Mouse (Mus musculus) spleen, adult 2 months (tissue): ENCODE measurements around the gene Pias4. TPM values are rescaled to one million over a fixed set of nuclear protein-coding genes. Genes with fewer than 3 reads are reported as not detected.

ENCODE experiments used
- DNase-seq, 2 experiments: peaks; one replicate each; pipeline versions ENCODE4 v3.0.0 to v3.0.0-alpha.2; 2012 to 2021; ENCODE audit warnings: low spot score in 2 of 2, low read depth in 1 of 2
- H3K27ac ChIP-seq: fragments of 200-500 bp; 2 replicates; pipeline ENCODE4 v1.5.1; 2012; ENCODE audit warnings: low read length, inconsistent platforms; ENCODE audit not compliant: insufficient read depth
- H3K27me3 ChIP-seq: fragments of 200-500 bp; 2 replicates; pipeline ENCODE4 v1.6.1; 2012; ENCODE audit warnings: mild to moderate bottlenecking, moderate library complexity, low read length, inconsistent platforms; ENCODE audit not compliant: control insufficient read depth, insufficient read depth
- H3K36me3 ChIP-seq: fragments of 200-500 bp; 2 replicates; pipeline ENCODE4 v1.6.1; 2012; ENCODE audit warnings: mild to moderate bottlenecking, low read length, inconsistent platforms; ENCODE audit not compliant: control insufficient read depth, insufficient read depth
- H3K4me1 ChIP-seq: fragments of 200-500 bp; 2 replicates; pipeline ENCODE4 v1.6.1; 2011; ENCODE audit warnings: inconsistent platforms; ENCODE audit not compliant: control insufficient read depth, insufficient read depth, insufficient read length
- H3K4me3 ChIP-seq: fragments of 200-500 bp; 2 replicates; pipeline ENCODE4 v1.5.1; 2011; ENCODE audit warnings: mild to moderate bottlenecking, inconsistent platforms; ENCODE audit not compliant: insufficient read depth, insufficient read length; ENCODE audit errors: extremely low read depth
- CTCF ChIP-seq: fragments of 200-500 bp; IDR thresholded peaks from 2 replicates; pipeline ENCODE4 v1.5.1; 2011; ENCODE audit warnings: mild to moderate bottlenecking, inconsistent platforms; ENCODE audit not compliant: insufficient read depth, insufficient read length, insufficient replicate concordance; ENCODE audit errors: extremely low read depth
- POLR2A ChIP-seq: fragments of 200-500 bp; IDR thresholded peaks from 2 replicates; pipeline ENCODE4 v1.6.1; 2011; ENCODE audit warnings: low read depth, low read length, inconsistent platforms
- WGBS: fragments of 180-500 bp; shearing (Covaris S2); methylation state at CpG from one replicate; pipeline ENCODE4 v1.1.7; 2018; 5-methylcytosine and 5-hydroxymethylcytosine counted together
- polyA plus RNA-seq: library from polyadenylated mRNA; depleted of rRNA; stranded (reverse); fragments of >200 nt; gene quantifications from 2 replicates; pipeline ENCODE4 v1.2.3, GENCODE M21; 2012

Pias4 gene
- polyA plus RNA-seq, 1 experiment, result 36.1 TPM

DNA sequence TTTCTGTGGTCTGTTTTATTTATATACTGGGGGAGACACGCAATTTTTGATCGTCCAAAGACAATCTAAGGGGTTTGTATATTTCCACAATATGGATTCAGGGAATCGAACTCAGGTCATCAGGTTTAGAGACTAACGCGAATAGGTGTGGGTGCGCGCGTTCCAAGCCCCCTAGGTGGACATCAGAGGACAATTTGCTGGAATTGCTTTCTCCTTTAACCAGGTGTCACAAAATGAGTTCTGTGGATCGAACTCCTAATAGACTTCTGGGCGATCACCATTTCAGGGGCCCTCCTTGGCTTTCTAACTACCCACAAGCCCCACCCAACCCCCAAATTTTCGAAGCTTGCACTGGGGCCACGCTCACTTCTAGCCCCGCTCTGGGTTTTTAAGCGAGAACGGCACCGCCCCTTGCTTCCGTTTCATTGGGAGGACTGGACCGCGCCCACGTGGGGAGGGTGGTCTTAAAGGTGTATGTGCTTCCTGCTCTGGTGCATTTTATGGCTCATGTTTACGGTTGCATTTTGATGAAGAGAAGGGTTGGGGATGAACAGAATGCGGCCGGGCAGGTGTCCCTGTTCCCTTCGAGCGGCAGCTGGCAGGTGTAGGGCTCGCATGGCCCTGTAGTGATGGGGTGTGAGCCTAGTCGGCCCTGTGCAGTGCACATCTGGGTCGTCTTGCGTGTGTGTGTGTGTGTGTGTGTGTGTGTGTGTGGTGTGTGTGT, 960 bp upstream of the Pias4 start:
- Histone ChIP-seq H3K4me1 (peaks cover 10% of the 10 kb centered on the region; the same call in 1 of the 2 replicates), H3K27ac (peak overlapping the region; percentile 97), H3K27me3 (no peaks in the 10 kb centered on the region), H3K36me3 (peaks cover 2% of the 10 kb centered on the region), H3K4me3 (peak overlapping the region; percentile 67)
- under 1% methylated on average over 29 of the region's 29 CpGs for WGBS
- DNase-seq, result peak; percentile 77 to 91
- TF ChIP-seq POLR2A (peak; percentile 4), CTCF (no peak)

DNA sequence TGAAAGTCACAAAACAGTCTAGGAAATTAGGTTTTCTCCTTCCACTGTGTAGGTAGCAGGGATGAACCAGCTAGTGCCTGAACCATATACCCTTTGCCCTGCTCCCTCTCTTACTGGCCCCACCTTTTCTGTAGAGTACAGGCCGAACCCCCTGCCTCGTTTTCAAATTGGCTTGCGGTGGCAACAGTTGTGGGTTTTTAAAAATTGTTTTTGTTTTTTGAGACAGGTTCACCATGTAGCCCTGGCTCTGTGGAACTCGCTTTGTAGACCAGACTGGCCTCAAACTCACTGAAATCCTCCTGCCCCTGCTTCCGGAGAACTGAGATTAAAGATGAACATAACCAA, 336 bp upstream of the Pias4 start:
- Histone ChIP-seq H3K4me3 (peak overlapping the region; percentile 67), H3K36me3 (peaks cover 5% of the 10 kb centered on the region), H3K27me3 (no peaks in the 10 kb centered on the region), H3K4me1 (peaks cover 7% of the 10 kb centered on the region; the same call in 1 of the 2 replicates), H3K27ac (peak overlapping the region; percentile 97)
- 1% methylated on average over 5 of the region's 5 CpGs for WGBS
- DNase-seq, result no peak
- TF ChIP-seq POLR2A (no peak), CTCF (no peak)

DNA sequence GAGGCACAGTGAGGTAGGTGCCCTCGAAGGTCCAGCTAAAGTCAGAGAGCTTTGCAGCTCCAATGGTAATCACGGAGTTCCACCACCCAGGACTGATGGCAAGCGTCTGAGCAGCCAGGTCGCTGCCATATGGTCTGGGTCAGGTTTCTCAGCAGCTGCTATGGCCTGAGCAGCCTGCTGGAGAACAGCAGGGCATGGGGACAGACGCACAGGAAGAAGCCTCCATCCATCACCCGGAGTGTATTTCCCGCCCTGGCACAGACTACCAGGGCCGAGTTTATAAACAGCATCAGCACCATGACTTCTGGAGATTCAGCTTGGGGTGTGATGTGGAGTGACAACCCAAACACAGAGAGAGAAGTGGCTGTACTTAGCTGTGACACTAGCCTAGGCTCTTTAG, 2.6 kb downstream of the Pias4 start:
- Histone ChIP-seq H3K4me3 (no peak overlapping the region), H3K27me3 (no peaks in the 10 kb centered on the region), H3K4me1 (peaks cover 21% of the 10 kb centered on the region; the same call in 1 of the 2 replicates), H3K27ac (no peak overlapping the region), H3K36me3 (peaks cover 7% of the 10 kb centered on the region)
- DNase-seq, result no peak
- 87% methylated on average over 8 of the region's 8 CpGs for WGBS
- TF ChIP-seq POLR2A, result no peak
- TF ChIP-seq CTCF, result no peak

DNA sequence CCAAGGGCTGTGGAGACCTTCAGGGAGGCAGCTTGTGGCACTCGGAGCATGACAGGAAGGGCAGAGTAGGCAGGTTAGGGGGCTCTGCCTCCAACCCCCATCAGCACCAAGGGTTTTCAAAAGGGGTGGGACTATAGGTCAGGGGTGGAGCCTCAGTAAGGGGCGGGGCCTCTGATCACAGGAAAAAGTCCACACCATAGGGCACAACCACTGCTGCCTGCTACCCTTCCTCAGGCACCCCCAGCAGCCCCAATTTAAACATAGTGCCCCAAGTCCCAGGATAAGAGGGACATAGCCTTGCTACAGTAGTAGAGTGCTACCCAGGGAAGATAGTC, 5.4 kb downstream of the Pias4 start:
- Histone ChIP-seq H3K4me1 (peaks cover 21% of the 10 kb centered on the region; the same call in 1 of the 2 replicates), H3K4me3 (peak overlapping the region; percentile 43; the same call in 1 of the 2 replicates), H3K27ac (peak overlapping the region; percentile 93), H3K36me3 (peaks cover 16% of the 10 kb centered on the region), H3K27me3 (no peaks in the 10 kb centered on the region)
- no peak for TF ChIP-seq CTCF
- no peak for TF ChIP-seq POLR2A
- WGBS, result 21% methylated on average over 2 of the region's 2 CpGs
- DNase-seq, result peak in 1 of 2 experiments; percentile 54

- peaks cover 21% of the 10 kb centered on the region for H3K36me3 ChIP-seq
- WGBS, result 61% methylated on average over 8 of the region's 8 CpGs
These were observed 6.0 kb downstream of the Pias4 start for GRCm38 (mm10) chr10:81161602-81162317.

DNA sequence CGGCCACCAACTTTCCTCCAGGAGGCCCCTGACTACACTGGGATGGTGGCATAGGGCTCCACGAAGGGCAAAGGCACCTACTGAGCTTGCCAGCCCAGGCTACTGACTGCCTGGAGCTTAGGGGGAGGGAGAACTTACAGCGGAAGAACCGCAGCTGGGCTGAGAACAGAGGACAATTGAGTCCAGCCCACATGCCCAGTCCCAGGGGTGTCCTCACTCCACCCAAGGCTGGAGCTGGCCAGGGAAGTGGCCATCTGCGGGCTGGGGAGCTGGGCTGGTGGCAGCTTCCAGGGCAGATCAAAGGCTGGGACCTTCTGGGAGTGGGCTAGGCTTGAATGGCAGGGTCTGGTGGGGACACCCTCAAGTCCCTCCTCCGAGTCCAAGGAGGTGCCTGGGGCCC, 13.0 kb downstream of the Pias4 start:
- no peak overlapping the region for H3K4me3 ChIP-seq
- no peaks in the 10 kb centered on the region for H3K27me3 ChIP-seq
- no peak overlapping the region for H3K27ac ChIP-seq
- TF ChIP-seq POLR2A (no peak), CTCF (no peak)
- no peak for DNase-seq
- 98% methylated on average over 6 of the region's 6 CpGs for WGBS
- no peaks in the 10 kb centered on the region for H3K4me1 ChIP-seq
- H3K36me3 ChIP-seq, result peaks cover 60% of the 10 kb centered on the region

More at GRCm38 (mm10) chr10:81161602-81162317, 6.0 kb downstream of the Pias4 start:
- peak; percentile 85 to 95 for DNase-seq
- Histone ChIP-seq H3K27me3 (no peaks in the 10 kb centered on the region), H3K4me1 (peaks cover 17% of the 10 kb centered on the region; the same call in 1 of the 2 replicates), H3K27ac (peak overlapping the region; percentile 93), H3K4me3 (peak overlapping the region; percentile 43; the same call in 1 of the 2 replicates)
- TF ChIP-seq CTCF (no peak), POLR2A (no peak)
